Mouse (Mus musculus) brain, embryonic 14.5 days (tissue): ENCODE measurements around the gene Mrps24.

Source experiments
- CTCF ChIP-seq: fragments of 200-500 bp; IDR thresholded peaks from 2 replicates; pipeline ENCODE4 v1.5.1; 2012; ENCODE audit warnings: inconsistent platforms, mild to moderate bottlenecking, moderate library complexity, borderline replicate concordance; ENCODE audit not compliant: insufficient read depth, insufficient read length; ENCODE audit errors: extremely low read depth
- POLR2A ChIP-seq: fragments of 200-500 bp; IDR thresholded peaks from 2 replicates; pipeline ENCODE4 v1.6.1; 2012; ENCODE audit warnings: mild to moderate bottlenecking, inconsistent platforms, borderline replicate concordance; ENCODE audit not compliant: poor library complexity, insufficient read depth, insufficient read length, severe bottlenecking; ENCODE audit errors: extremely low read depth

DNA sequence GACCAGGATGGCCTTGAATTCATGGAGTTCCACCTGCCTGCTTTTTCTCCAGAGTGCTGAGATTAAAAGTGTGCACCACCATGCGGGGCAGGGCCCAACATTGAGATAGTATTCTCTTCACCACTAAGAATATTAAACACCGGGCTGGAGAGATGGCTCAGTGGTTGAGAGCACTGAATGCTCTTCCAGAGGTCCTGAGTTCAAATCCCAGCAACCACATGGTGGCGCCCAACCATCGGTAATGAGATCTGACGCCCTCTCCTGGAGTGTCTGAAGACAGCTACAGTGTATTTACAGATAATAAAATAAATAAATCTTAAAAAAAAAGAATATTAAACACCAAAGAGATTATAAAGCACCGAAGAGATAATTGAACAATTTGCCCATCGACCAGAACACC is 26.6 kb upstream of the Mrps24 start:
- TF ChIP-seq POLR2A = no peak
- TF ChIP-seq CTCF = no peak
